Mouse (Mus musculus): ENCODE results near the gene Upf1.

DNA sequence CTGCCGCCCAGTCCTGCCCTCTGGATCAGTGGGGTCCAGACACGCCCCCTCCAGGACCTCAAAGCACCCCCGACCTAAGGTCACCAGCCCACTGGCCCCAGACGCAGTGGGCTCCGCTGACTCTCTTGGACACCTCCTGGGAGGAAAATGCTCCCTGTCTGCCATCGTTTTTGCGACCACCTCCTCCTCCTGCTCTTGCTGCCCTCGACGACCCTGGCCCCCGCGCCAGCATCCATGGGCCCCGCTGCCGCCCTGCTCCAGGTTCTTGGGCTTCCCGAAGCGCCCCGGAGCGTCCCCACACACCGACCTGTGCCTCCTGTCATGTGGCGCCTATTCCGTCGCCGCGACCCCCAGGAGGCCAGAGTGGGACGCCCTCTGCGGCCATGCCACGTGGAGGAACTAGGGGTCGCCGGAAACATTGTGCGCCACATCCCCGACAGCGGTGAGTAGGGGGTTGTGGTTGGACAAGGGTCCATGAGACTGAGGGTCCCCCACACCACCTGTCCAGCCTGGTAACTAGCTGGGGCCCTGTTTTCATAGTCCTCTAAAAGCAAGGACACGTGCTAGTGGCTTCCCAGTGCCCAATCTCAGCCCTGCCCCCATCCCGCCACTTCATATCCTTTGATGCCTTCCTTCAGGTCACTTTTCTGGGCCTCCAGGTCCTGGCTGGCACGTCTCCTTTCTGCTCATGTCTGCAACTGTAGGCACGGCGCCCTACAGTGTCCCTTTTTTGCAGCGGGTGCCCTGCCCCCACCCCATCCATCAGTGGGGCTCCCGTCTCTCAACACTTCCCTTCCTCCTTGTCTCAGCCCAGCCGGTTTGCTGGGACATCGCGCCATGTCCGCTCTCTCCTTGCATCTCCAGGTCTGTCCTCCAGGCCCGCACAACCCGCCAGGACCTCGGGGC, 23.0 kb downstream of the Upf1 start:
- TF ChIP-seq POLR2A (IDR thresholded peaks at IDR 0.05; ENCODE audit: borderline replicate concordance, control insufficient read depth, low read depth, low read length), result no peak
- no peak for TF ChIP-seq CTCF (IDR thresholded peaks at IDR 0.05; ENCODE audit: control insufficient read depth, insufficient read depth, low read length)
